Mouse (Mus musculus): Measurements from ENCODE around the gene Unc5cl.

The Unc5cl gene

GRCm38 (mm10) chr17:48432158-48432980, 22.3 kb upstream of the Unc5cl start, which contains the start of gene Apobec2:
Gene Apobec2 (minus strand): TSS chr17:48432930.
- no peak for DNase-seq

GRCm38 (mm10) chr17:48433006-48433655, 21.6 kb upstream of the Unc5cl start:
- no peak for DNase-seq

- DNase-seq = no peak
These were observed 20.9 kb upstream of the Unc5cl start for GRCm38 (mm10) chr17:48433689-48434330.

GRCm38 (mm10) chr17:48434479-48434878, 20.2 kb upstream of the Unc5cl start:
- no peak for DNase-seq

DNA sequence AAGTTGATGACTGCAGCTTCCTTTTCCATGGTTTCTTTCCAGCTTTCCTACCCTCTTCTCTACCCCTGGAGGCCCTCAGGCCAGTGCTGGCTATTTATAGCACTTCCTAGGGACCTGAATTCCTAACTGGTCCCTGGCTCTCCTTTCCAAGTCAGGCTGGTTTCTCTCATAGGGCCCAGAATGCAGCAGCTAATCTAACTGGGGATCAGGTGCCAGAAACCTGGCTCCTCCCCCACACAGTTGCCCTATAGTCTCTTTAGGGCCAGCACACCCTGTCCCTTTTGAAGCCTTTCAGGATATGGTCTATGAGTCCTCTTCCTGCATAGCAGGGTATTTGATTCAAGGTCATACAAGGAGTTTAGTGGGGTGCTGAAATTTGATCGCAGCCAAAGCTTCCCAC, 18.2 kb upstream of the Unc5cl start:
- no peak for DNase-seq

- no peak for DNase-seq
These were observed 17.2 kb upstream of the Unc5cl start for GRCm38 (mm10) chr17:48437421-48437911.

DNA sequence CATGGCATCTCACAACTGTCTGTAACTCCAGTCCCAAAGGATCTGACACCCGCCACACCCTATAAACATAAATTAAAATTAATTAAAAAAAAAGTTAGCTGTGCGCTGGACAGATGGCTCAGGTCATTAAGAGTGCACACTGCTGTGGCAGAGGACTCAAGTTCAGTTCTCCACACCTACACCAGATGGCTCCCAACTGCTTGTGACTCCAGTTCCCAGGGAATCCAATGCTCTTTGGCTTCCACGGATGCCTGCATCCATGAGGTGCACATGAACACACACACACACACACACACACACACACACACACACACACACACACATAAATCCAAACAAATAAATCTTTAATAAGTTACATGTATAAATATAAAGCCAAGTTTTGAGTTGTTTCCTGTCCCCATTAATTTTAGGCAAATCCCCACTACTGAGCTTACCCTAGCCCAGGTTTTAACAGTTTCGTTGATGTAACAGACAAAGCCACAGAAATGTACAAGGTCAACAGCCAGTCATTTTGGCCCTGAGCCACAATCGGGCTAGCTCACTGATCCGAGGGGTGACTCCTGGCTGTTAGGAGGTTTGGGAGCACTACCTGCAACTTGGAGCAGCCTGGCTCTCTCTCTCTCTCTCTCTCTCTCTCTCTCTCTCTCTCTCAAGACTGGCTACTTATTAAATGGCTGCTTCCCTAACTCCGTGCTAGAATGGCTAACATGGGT, 11.8 kb upstream of the Unc5cl start:
- no peak for DNase-seq

- no peak for DNase-seq
These were observed 11.1 kb upstream of the Unc5cl start for GRCm38 (mm10) chr17:48443542-48444145.

DNA sequence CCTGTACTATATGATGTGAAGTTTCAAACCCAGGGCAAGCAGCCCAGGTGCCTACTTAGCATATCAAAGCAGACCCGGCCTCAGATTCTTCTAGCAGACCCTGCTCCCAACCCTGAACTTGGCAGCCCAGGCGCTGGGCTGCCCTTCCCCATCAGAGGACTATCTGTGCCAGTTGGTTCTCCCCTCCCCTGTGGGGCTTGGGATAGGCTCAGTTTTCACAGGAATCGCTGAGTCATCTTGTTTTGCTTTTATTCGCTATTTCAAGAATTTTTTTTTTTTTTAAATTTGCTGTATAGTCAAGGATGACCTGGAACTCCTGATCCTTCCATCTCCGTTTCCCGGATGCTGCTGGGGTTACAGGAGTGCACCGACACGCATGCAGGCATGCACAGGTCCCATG, 7.0 kb upstream of the Unc5cl start:
- DNase-seq = no peak

DNA sequence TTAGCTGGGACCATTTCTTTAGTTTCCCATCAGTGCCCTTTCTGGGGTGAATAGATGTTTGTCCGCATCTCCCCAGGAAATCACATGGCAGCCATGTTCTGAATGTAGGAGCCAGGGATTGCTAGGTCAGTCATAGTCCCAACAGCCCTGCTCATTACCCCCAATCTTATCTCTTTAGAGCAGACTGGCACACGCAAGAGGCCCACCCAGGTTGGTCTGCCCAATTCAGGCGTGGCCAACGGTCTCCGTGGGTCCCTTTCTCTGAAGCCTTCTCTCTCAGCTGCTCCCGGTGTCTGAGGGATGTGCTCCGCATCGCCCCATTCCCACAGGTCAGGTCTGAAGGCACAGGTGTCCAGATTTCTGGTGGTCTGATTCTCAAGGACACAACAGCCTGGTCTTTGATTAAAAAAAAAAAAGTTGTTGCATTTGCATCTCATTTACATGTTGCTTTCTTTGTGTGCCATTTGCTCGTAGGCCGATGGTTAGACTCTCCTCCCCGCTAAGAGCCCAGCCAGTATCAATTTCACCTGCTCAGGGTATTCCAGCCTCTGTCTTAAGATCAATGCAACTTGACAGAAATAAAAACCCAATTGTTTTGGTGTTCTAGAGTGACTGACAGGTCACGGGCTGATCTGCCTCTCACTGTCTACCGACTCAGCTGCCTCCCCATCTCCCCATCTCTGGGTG, 3.9 kb upstream of the Unc5cl start:
- DNase-seq = no peak

DNA sequence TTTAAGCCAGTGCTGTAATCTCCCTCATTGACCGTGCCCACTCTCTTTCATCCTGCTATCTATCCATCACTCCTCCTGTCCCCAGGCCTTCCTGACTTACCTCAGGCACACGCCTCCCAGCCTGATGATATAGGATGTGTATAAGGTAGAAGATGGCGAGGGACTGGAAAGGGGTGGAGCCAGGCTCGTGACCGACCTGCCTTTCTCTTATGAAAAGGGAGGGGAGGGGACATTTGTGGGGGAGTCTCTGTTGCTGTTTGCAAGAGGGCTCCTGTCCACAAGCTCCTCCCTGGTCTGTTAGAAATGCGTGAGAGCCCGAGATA, 3.4 kb upstream of the Unc5cl start, which contains the start of gene Tspo2:
TSS of gene Tspo2 (minus strand) at position 170 of the 323 bp plus-strand sequence.
- no peak for DNase-seq

- DNase-seq = no peak
These were observed 2.8 kb upstream of the Unc5cl start for GRCm38 (mm10) chr17:48451753-48452444.

DNA sequence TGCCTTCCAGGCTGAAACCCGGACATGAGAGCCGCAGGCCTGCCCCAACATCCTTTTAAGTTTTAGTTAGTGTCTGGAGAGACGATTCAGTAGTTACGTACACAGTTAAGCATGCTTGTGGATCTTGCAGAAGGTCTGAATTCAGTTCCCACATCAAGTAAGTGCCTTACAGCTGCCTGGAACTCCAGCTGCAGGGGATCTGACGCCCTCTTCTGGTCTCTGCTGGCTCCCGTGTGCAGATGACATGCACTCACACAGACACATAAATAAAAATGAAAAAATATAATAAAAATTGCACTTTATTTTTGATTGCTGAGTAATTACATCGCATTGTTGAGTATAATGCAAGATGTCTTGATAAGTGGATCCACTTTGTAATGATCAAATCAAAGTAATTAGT, 1.2 kb upstream of the Unc5cl start:
- DNase-seq = no peak

DNA sequence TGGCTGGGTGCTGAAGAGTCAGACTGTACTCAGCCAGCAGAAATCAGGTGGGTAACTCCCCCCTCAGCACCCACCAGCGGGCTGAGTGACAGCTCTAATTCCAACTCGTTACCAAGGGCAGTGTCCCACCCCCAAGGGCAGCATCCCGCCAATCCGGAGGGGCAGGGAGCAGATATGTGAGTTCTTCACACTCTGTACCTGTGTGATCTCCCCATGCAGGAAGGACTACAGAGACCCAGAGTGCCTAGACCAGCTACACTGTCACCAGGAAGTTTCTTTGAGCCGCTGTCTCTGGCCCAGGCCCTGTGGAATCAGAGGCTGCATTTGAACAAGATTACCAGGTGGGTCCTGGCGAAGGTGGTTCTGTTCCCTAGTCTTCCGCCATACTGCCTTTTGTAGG, 511 bp upstream of the Unc5cl start:
- DNase-seq = no peak

GRCm38 (mm10) chr17:48455955-48456354, 1.3 kb downstream of the Unc5cl start:
- DNase-seq = no peak

- no peak for DNase-seq
These were observed 3.4 kb downstream of the Unc5cl start for GRCm38 (mm10) chr17:48457971-48458653.

GRCm38 (mm10) chr17:48462096-48462495, 7.4 kb downstream of the Unc5cl start:
- DNase-seq = no peak

- DNase-seq = no peak
These were observed 8.7 kb downstream of the Unc5cl start for GRCm38 (mm10) chr17:48463391-48463790.

DNA sequence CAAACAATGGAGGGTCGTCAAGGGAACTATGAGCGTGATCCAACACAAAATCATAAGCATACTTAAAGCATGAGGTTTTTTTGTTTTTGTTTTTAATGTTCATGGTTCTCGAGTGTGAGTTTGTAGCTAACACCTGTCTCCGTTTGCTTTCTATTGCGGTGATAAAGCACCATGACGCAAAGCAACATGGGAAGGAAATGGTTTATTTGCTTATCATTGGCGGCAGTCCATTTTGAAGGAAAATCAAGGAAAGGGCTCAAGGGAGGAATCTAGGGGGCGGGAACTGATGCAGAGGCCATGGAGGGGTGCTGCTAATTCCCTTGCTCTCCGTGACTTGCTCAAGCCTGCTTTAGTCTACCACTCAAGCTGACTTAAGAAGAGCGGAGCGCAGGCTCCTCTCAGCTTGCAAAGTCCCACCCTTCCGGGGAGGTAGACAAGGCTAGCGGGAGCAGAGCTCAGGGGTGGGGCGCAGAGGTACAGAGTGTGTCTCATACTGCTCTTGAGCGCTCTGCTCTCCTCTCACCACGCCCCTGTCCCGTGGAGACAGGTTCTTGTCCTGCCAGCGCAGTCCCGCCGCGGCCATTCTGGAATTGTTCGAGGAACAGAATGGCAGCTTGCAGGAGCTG, 12.2 kb downstream of the Unc5cl start:
- no peak for DNase-seq

All from right cerebral cortex, postnatal 14 days (tissue).